8 mouse cellular contexts compared by ENCODE assay signal in the genomic region with DNA sequence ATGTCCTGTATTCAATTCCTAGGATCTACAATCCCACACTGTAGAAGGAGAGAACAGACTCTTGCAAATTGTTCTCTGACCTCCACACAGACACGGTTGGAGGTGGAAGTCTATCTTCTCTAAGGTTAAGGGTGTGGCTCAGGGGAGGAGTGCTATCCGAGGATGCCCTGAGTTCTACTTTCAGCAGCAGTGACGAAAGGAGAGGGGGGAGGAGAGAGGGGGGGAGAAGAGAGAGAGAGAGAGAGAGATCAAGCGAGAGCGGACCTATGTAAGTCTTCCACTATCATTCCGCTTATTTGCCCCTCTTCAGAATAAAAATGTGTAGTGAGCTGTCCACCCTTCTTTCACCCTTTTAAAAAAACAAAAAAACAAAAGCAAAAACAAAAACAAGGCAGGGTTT. TPM values are rescaled to one million over a fixed set of nuclear protein-coding genes. Genes with fewer than 3 reads are reported as not detected.
DNase-seq lines count a peak whose midpoint lies in the region; ATAC-seq and TF ChIP-seq lines count a peak whose summit lies in the region.

No protein-coding gene starts in this region.

- DNase-seq in left cerebral cortex, adult 2 months (ENCODE audit: extremely low spot score in 1 of 2, low spot score in 2 of 2): no peak
- DNase-seq in left cerebral cortex, adult 9 months (ENCODE audit: low spot score in 2 of 2): no peak
- no peak for DNase-seq in embryonic facial prominence, embryonic 11.5 days (ENCODE audit: low spot score)
- DNase-seq in naive thymus-derived CD4-positive, alpha-beta T cell, adult 2 months (ENCODE audit: low read depth): peak; percentile 80
- DNase-seq in right cerebral cortex, postnatal 10 days (ENCODE audit: low spot score in 2 of 2): no peak
- no peak for DNase-seq in kidney, postnatal 4 days
- no peak for DNase-seq in thymus, postnatal 10 days (ENCODE audit: low spot score in 2 of 2)

- no peaks in the 10 kb centered on the region for H3K36me3 ChIP-seq in embryonic facial prominence, embryonic 11.5 days (replicated peaks; ENCODE audit: control insufficient read depth, insufficient read depth, low read depth, low read length)
- H3K36me3 ChIP-seq in intestine, embryonic 16.5 days (ENCODE audit: control insufficient read depth, insufficient read depth, low read length): no peaks in the 10 kb centered on the region

- H3K4me3 ChIP-seq in left cerebral cortex, adult 2 months: peak overlapping the region; percentile 61
- peak overlapping the region; percentile 44 for H3K4me3 ChIP-seq in embryonic facial prominence, embryonic 11.5 days (ENCODE audit: low read depth, low read length)
- H3K4me3 ChIP-seq in intestine, embryonic 16.5 days (ENCODE audit: low read length): peak overlapping the region; percentile 74

- no peaks in the 10 kb centered on the region for H3K27me3 ChIP-seq in embryonic facial prominence, embryonic 11.5 days (ENCODE audit: control insufficient read depth, insufficient read depth, low read length)
- no peaks in the 10 kb centered on the region for H3K27me3 ChIP-seq in intestine, embryonic 16.5 days (replicated peaks; ENCODE audit: control insufficient read depth, insufficient read depth, low read length)

- 53% methylated on average over 6 of the region's 6 CpGs for WGBS in embryonic facial prominence, embryonic 11.5 days
- WGBS in intestine, embryonic 16.5 days: 41% methylated on average over 6 of the region's 6 CpGs

- peak overlapping the region; percentile 65 for H3K4me2 ChIP-seq in embryonic facial prominence, embryonic 11.5 days (ENCODE audit: low read depth, low read length)
- peak overlapping the region; percentile 42 for H3K4me2 ChIP-seq in intestine, embryonic 16.5 days (ENCODE audit: low read depth, low read length)

- H3K9ac ChIP-seq in embryonic facial prominence, embryonic 11.5 days (replicated peaks; ENCODE audit: low read length): no peak overlapping the region
- H3K9ac ChIP-seq in intestine, embryonic 16.5 days (ENCODE audit: low read depth, low read length): 0 out of 2 replicates have a peak overlapping the region, but pooled peaks have one; percentile 63

- H3K9me3 ChIP-seq in embryonic facial prominence, embryonic 11.5 days (replicated peaks; ENCODE audit: control insufficient read depth, low read length): no peaks in the 10 kb centered on the region
- H3K9me3 ChIP-seq in intestine, embryonic 16.5 days (ENCODE audit: control insufficient read depth, low read length): no peaks in the 10 kb centered on the region

- intact Hi-C loops in left cerebral cortex, adult 2 months (cut with DNase I): loop anchor here (10.0 kb wide), 1 partner anchor 200 kb away; the partner anchor contains the start of gene Mettl9

- peak overlapping the region; percentile 47 for H3K27ac ChIP-seq in left cerebral cortex, adult 2 months
- no peak overlapping the region for H3K27ac ChIP-seq in embryonic facial prominence, embryonic 11.5 days (replicated peaks; ENCODE audit: low read depth, low read length)
- no peak overlapping the region for H3K27ac ChIP-seq in intestine, embryonic 16.5 days (ENCODE audit: low read length)

- ATAC-seq in embryonic facial prominence, embryonic 11.5 days (replicated peaks; ENCODE audit: insufficient number of reproducible peaks, low FRiP score, low TSS enrichment, low read depth): no peak
- ATAC-seq in intestine, embryonic 16.5 days: no peak

- no peak for TF ChIP-seq CTCF in left cerebral cortex, adult 2 months (IDR thresholded peaks at IDR 0.05)

- H3K4me1 ChIP-seq in embryonic facial prominence, embryonic 11.5 days (ENCODE audit: control insufficient read depth, insufficient read depth, low read length): no peaks in the 10 kb centered on the region; the same call in 1 of the 2 replicates
- H3K4me1 ChIP-seq in intestine, embryonic 16.5 days (ENCODE audit: control insufficient read depth, insufficient read depth, low read length): peaks cover 18% of the 10 kb centered on the region

RNA-seq across cellular contexts. Expression of gene Eef2k, which starts 8.2 kb away (rescaled TPM):
- total RNA-seq in left cerebral cortex, adult 2 months (2021): 10 to 100 TPM; 34.1 to 34.4 TPM
- 8.7 and 10.6 TPM in 2 replicates for polyA plus RNA-seq in embryonic facial prominence, embryonic 11.5 days (2014; fragmentation: Nextera tagmentation; extraction: Ambion mirVana)
- 54.1 and 59.6 TPM in 2 replicates for polyA plus RNA-seq in intestine, embryonic 16.5 days (2015; fragmentation: Nextera tagmentation; extraction: Ambion mirVana)

RNA-seq across cellular contexts. Expression of gene Gm5737, which starts 22.3 kb away (rescaled TPM):
- under 1 TPM in 1 of 2 experiments, not detected in 1; 0.27 TPM for total RNA-seq in left cerebral cortex, adult 2 months (2021)
- polyA plus RNA-seq in embryonic facial prominence, embryonic 11.5 days (2014; fragmentation: Nextera tagmentation; extraction: Ambion mirVana): not detected in 2 replicates
- not detected in 2 replicates for polyA plus RNA-seq in intestine, embryonic 16.5 days (2015; fragmentation: Nextera tagmentation; extraction: Ambion mirVana)
